Mouse (Mus musculus) small intestine, adult 2 months (tissue): Measurements from ENCODE around the gene Cog7. TPM values are rescaled to one million over a fixed set of nuclear protein-coding genes. Genes with fewer than 3 reads are reported as not detected.

Source experiments
- H3K27ac ChIP-seq: fragments of 200-500 bp; 2 replicates; pipeline ENCODE4 v1.5.1; 2012; ENCODE audit warnings: low read depth, low read length, control low read depth, inconsistent platforms; ENCODE audit not compliant: insufficient read depth
- H3K27me3 ChIP-seq: fragments of 200-500 bp; 2 replicates; pipeline ENCODE4 v1.6.1; 2012; ENCODE audit warnings: mild to moderate bottlenecking, moderate library complexity, low read length, inconsistent platforms; ENCODE audit not compliant: control insufficient read depth, insufficient read depth
- H3K36me3 ChIP-seq: fragments of 200-500 bp; 2 replicates; pipeline ENCODE4 v1.6.1; 2012; ENCODE audit warnings: mild to moderate bottlenecking, low read length, control low read depth, inconsistent platforms; ENCODE audit not compliant: control insufficient read depth, insufficient read depth
- H3K4me1 ChIP-seq: fragments of 200-500 bp; 2 replicates; pipeline ENCODE4 v1.6.1; 2012; ENCODE audit warnings: low read length, inconsistent platforms, mixed read lengths; ENCODE audit not compliant: control insufficient read depth, insufficient read depth, insufficient read length
- H3K4me3 ChIP-seq: fragments of 200-500 bp; 2 replicates; pipeline ENCODE4 v1.5.1; 2012; ENCODE audit warnings: low read depth, mild to moderate bottlenecking, control low read depth, inconsistent platforms, low read length, moderate library complexity
- CTCF ChIP-seq: fragments of 200-500 bp; IDR thresholded peaks from 2 replicates; pipeline ENCODE4 v1.5.1; 2012; ENCODE audit warnings: low read depth, mild to moderate bottlenecking, control low read depth, inconsistent platforms, low read length, moderate library complexity, mixed read lengths; ENCODE audit not compliant: insufficient replicate concordance, insufficient read length; ENCODE audit errors: extremely low read depth
- POLR2A ChIP-seq: fragments of 200-500 bp; IDR thresholded peaks from 2 replicates; pipeline ENCODE4 v1.6.1; 2012; ENCODE audit warnings: low read depth, mild to moderate bottlenecking, control low read depth, inconsistent platforms, low read length, moderate library complexity
- WGBS: fragments of 180-500 bp; shearing (Covaris S2); methylation state at CpG from one replicate; pipeline ENCODE4 v1.1.7; 2018; 5-methylcytosine and 5-hydroxymethylcytosine counted together
- polyA plus RNA-seq: library from polyadenylated mRNA; depleted of rRNA; stranded (reverse); fragments of >200 nt; gene quantifications from 2 replicates; pipeline ENCODE4 v1.2.3, GENCODE M21; 2012

Gene Cog7
- polyA plus RNA-seq, 1 experiment = 20.2 TPM

DNA sequence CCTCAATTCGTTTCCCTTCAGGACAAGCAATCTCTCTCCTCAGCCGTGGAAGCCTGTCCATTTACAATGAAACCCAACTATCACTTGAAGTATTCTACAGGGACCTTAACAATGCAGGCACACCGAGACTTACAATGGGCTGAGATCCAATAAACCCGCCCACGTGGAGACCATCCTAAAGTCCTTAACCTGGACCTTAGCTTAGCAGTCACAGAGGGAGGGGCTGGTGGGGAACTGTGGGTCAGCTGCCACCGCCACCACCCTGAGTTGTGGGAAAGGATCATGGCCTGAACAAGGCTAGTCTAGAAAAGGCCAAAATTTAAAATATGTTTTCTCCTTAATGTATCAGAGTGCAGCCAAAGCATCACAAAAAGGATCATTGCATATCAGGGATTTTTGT, 42.3 kb downstream of the Cog7 start:
- Histone ChIP-seq H3K36me3 (peaks cover 17% of the 10 kb centered on the region), H3K4me1 (no peaks in the 10 kb centered on the region), H3K4me3 (no peak overlapping the region), H3K27me3 (no peaks in the 10 kb centered on the region), H3K27ac (no peak overlapping the region)
- 76% methylated on average over 6 of the region's 6 CpGs for WGBS
- TF ChIP-seq CTCF (no peak), POLR2A (no peak)

DNA sequence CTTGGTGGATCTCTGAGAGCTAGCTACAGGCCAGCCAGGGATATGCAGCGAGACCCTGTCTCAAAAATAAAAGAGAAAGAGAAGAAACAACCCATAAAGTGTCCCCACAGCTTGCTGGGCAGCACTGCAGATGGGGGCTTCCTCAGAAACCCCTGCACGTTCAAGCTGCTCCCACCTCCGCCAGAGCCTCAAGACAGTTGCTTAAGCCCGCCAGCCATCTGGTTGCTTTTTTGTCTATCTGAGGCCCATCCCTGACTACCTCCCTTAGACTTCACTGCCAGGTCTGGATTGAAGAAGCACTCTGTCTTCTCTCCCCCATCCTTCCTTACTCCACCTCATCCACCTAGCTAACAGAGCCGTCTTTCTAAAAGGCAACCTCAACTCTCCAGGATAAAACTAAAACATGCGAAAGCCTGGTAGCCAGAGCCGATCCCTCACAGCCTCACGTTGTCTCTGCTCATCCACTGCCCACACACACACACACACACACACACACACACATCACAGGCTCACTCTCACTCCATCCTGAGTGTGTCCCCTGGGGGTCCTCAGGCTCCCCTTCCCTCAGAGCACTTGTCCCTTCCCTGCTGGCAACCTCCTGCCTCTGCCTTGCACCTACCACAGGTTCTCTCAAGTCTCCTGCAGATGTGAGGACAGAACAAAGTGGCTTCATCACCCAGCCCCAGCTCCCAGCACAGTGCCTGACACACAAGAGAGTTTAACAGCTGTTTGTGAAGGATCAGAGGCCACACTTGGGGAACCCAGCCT, 43.2 kb downstream of the Cog7 start:
- Histone ChIP-seq H3K27ac (no peak overlapping the region), H3K36me3 (peaks cover 14% of the 10 kb centered on the region), H3K27me3 (no peaks in the 10 kb centered on the region), H3K4me1 (no peaks in the 10 kb centered on the region), H3K4me3 (no peak overlapping the region)
- TF ChIP-seq POLR2A = no peak
- TF ChIP-seq CTCF = no peak
- 93% methylated on average over 8 of the region's 8 CpGs for WGBS

DNA sequence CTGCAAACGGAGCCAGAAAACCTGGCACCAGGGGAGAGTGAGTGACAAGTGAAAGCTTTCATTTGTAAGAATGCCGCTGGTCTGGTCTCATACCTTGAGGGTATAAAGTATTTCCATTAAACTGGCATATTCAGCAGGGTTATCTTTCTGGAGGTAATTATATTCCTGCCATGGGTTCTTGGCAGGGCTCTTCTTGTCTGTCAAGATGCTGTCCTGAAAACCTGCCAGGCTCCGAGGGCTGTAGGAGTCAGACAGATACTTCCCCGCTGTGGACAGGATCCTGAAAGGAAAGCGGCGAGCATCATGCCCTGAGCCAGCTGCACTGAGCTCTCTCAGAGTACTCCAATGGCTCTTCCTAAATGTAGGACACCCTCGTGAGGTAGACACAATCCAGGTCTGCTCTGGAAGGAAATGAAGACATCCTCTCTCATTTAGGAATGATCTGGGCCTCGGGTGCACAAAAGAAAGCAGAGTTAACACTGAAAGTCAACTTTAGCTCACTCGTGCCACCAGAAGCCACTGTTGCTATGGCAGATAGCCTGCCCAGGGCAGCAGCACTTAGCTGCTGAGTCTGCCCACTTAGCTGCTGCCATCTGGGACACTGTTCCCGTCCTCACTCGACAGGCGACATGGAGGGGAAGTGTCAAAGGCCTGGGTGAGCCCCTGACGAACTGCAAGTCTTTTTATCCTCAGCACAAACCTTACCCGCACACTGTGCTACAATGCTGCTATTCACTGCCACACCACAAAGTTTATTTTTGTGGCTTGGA, 44.5 kb downstream of the Cog7 start:
- no peak for TF ChIP-seq CTCF
- no peak for TF ChIP-seq POLR2A
- Histone ChIP-seq H3K27ac (no peak overlapping the region), H3K4me1 (no peaks in the 10 kb centered on the region), H3K36me3 (peaks cover 15% of the 10 kb centered on the region), H3K27me3 (no peaks in the 10 kb centered on the region), H3K4me3 (no peak overlapping the region)
- WGBS = 83% methylated on average over 14 of the region's 14 CpGs

DNA sequence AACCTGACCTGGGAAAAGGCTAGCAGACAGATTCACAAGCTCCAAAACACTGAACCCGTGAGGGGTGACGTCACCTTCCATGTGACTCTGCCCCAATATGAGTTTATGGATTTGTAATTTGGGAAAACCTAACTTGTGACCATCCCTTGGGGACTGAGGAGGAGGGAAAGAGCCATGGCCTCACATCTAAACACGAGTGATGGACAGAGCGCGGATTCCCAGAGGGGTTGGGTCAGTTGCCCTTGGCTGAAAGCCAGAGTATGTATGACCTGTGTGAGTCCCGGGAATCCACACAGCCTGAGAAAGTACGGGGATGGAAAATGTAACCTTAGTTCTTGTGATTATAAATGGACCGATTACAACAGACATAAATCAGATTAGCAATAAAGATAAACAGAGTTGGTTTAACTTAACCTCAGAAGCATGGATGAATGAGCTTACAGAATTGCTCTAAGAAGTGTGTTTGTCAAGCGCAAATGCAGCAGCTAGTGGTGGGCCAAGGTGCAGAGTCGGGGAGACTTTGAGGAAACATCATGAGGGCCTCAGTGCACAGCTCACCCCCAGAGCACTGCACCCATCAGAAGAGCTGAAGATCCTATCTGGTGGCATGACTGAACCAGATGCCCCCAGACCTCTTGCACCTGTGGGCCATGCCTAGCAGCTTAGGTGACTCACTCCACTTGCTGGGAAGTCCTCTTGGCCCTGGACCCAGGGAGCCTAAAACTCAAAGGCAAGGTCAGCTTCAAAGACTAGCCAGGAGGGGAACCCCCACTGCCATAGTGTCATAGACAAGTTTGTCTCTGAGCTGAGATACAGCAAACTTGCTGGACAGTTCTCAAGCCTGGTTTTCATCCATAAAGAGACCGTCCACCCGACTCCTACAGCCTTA, 45.4 kb downstream of the Cog7 start:
- Histone ChIP-seq H3K27me3 (no peaks in the 10 kb centered on the region), H3K4me1 (no peaks in the 10 kb centered on the region), H3K4me3 (no peak overlapping the region), H3K36me3 (peaks cover 15% of the 10 kb centered on the region), H3K27ac (no peak overlapping the region)
- WGBS = 58% methylated on average over 12 of the region's 12 CpGs
- no peak for TF ChIP-seq CTCF
- TF ChIP-seq POLR2A = no peak

DNA sequence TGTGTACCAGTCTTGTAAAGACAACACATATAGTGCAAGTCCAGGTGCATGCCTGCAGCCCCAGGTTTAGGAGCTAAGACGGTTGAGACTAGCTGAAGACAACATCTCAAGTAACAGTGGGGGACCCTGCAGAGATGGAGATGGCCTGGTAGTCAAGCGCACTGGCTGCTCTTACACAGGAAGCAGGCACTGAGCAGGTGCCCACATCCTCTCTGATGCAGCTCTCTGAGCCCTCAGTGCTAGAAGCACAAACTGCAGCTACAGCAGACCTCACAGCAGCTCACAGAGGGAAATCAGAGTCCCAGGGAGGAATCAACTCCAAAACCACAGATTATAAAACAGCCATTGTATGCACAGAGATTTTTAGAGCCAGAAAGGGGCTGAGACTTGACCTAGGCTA, 47.2 kb downstream of the Cog7 start:
- TF ChIP-seq CTCF (no peak), POLR2A (no peak)
- Histone ChIP-seq H3K4me1 (no peaks in the 10 kb centered on the region), H3K36me3 (peaks cover 13% of the 10 kb centered on the region), H3K27me3 (no peaks in the 10 kb centered on the region), H3K27ac (no peak overlapping the region), H3K4me3 (no peak overlapping the region)
- 93% methylated on average over 2 of the region's 2 CpGs for WGBS

DNA sequence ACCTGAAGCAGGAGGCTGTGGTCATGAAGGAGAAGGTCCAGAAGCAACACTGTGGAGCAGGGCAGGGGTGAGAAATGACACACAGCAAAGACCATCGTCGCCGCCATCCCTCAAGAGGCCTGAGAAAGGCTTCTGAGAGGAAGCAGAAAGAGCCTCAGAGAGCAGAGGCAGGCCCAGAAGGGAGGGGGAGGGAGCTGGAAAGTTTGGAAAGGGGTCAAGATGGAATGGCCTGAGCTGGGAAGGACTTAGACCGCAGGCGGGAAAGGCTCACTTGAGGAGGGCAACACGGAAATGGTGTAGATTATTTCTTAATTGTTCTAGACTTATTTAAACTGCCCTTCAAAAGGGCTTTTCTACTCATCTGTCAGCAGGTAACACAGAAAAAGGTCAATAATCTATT, 47.8 kb downstream of the Cog7 start:
- Histone ChIP-seq H3K27ac (no peak overlapping the region), H3K4me3 (no peak overlapping the region), H3K4me1 (no peaks in the 10 kb centered on the region), H3K36me3 (peaks cover 16% of the 10 kb centered on the region), H3K27me3 (no peaks in the 10 kb centered on the region)
- WGBS = 79% methylated on average over 6 of the region's 6 CpGs
- no peak for TF ChIP-seq POLR2A
- TF ChIP-seq CTCF = no peak

DNA sequence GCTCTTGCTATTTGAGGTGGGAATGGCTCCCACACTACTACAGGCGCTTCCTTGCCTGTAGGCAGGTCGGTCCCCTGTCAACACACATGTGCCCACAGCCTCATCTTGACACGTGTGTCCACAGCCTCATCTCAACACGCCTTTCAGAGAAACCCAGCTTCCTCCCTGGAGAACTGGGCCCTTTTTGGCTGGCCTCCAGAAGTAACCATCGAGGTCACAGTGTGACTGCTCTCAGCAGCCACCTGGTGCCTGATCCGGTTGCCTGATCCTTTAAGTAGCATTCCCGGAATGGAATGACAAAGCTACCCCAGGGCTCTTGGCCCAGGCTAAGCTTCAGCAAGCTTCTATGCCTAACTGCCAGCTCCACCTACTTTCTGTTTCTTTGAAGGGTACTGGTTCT, 50.3 kb downstream of the Cog7 start:
- 51% methylated on average over 7 of the region's 7 CpGs for WGBS

More for the DNA sequence above, 50.3 kb downstream of the Cog7 start:
- TF ChIP-seq CTCF (no peak), POLR2A (no peak)
- Histone ChIP-seq H3K4me1 (no peaks in the 10 kb centered on the region), H3K4me3 (no peak overlapping the region), H3K36me3 (peaks cover 22% of the 10 kb centered on the region), H3K27me3 (no peaks in the 10 kb centered on the region), H3K27ac (no peak overlapping the region)
